ENCODE assay signal across 9 mouse cellular contexts in genomic region chr12:100936116-100936515, GRCm38 (mm10). TPM values are rescaled to one million over a fixed set of nuclear protein-coding genes. Genes with fewer than 3 reads are reported as not detected.
DNase-seq lines count a peak whose midpoint lies in the region; ATAC-seq and TF ChIP-seq lines count a peak whose summit lies in the region.
"Had no signal": no experiment of that assay in that cellular context is flagged by ENCODE, and none has a peak within 500 bp of the region (broad histone marks: within the 10 kb centered on the region; RNA-seq: fewer than 3 reads in every experiment).

No protein-coding gene starts in this region.

- H3K9me3 ChIP-seq in hindbrain, embryonic 16.5 days (ENCODE audit: control insufficient read depth, low read length) = no peaks in the 10 kb centered on the region
- H3K9me3 ChIP-seq: megakaryocyte, embryonic 14.5 days had no signal

- ATAC-seq in frontal cortex, adult (ENCODE audit: low TSS enrichment) = peak; percentile 60
- ATAC-seq in hindbrain, embryonic 16.5 days = peak; percentile 55

- peaks cover 12% of the 10 kb centered on the region; the same call in 1 of the 2 replicates for H3K36me3 ChIP-seq in hindbrain, embryonic 16.5 days (ENCODE audit: control insufficient read depth, insufficient read depth, low read length)

- no peaks in the 10 kb centered on the region for H3K4me1 ChIP-seq in cerebellum, adult 2 months (ENCODE audit: control insufficient read depth, insufficient read depth, low read length)
- H3K4me1 ChIP-seq in hindbrain, embryonic 16.5 days (ENCODE audit: control insufficient read depth, insufficient read depth, low read depth, low read length) = no peaks in the 10 kb centered on the region

- no peak for TF ChIP-seq POLR2A in cerebellum, adult 2 months (IDR thresholded peaks at IDR 0.05; ENCODE audit: borderline replicate concordance, insufficient read depth, low read length)

- 15% methylated on average over 2 of the region's 2 CpGs for WGBS in cerebellum, adult 2 months
- 33% methylated on average over 2 of the region's 2 CpGs for WGBS in hindbrain, embryonic 16.5 days

- peak; percentile 96 for TF ChIP-seq CTCF in cerebellum, adult 2 months (IDR thresholded peaks at IDR 0.05; ENCODE audit: borderline replicate concordance, insufficient read depth, low read depth, low read length)

- H3K27ac ChIP-seq in cerebellum, adult 2 months (ENCODE audit: insufficient read depth, low read length) = no peak overlapping the region
- no peak overlapping the region for H3K27ac ChIP-seq in hindbrain, embryonic 16.5 days (ENCODE audit: low read depth, low read length)

- H3K4me3 ChIP-seq in cerebellum, adult 2 months (replicated peaks; ENCODE audit: insufficient read depth, low read depth, low read length) = no peak overlapping the region
- H3K4me3 ChIP-seq in hindbrain, embryonic 16.5 days (ENCODE audit: low read length) = no peak overlapping the region
- H3K4me3 ChIP-seq: megakaryocyte, embryonic 14.5 days had no signal

- no peaks in the 10 kb centered on the region for H3K27me3 ChIP-seq in cerebellum, adult 2 months (ENCODE audit: control insufficient read depth, insufficient read depth, low read length)
- H3K27me3 ChIP-seq in hindbrain, embryonic 16.5 days (replicated peaks; ENCODE audit: control insufficient read depth, insufficient read depth, low read length) = no peaks in the 10 kb centered on the region
- H3K27me3 ChIP-seq: megakaryocyte, embryonic 14.5 days had no signal

- DNase-seq in R1 (ENCODE audit: low read depth, low spot score) = peak; percentile 84
- peak; percentile 62 to 80 for DNase-seq in cerebellum, adult 2 months
- peak; percentile 82 to 91 for DNase-seq in layer of hippocampus, postnatal 25 days (ENCODE audit: extremely low spot score in 1 of 2, low spot score in 1 of 2)
- DNase-seq in lung, postnatal 25 days (ENCODE audit: low spot score) = peak; percentile 68
- peak; percentile 86 to 88 for DNase-seq in right cerebral cortex, adult 2 months (ENCODE audit: low spot score in 2 of 2)
- peak; percentile 50 for DNase-seq in yolk sac, embryonic 10.5 days (ENCODE audit: low spot score)

- H3K4me2 ChIP-seq in hindbrain, embryonic 16.5 days (ENCODE audit: low read length) = no peak overlapping the region

- no peak overlapping the region for H3K9ac ChIP-seq in hindbrain, embryonic 16.5 days (ENCODE audit: low read depth, low read length)

RNA-seq across cellular contexts. Expression of gene Gpr68, which starts 28.1 kb away (rescaled TPM):
- polyA plus RNA-seq in cerebellum, adult 2 months (2012; rRNA removed) = 24.2 and 24.7 TPM in 2 replicates
- 6.3 and 6.8 TPM in 2 replicates for polyA plus RNA-seq in hindbrain, embryonic 16.5 days (2015; fragmentation: Nextera tagmentation; extraction: Ambion mirVana)
- total RNA-seq in layer of hippocampus, postnatal 25 days (2021) = 10 to 100 TPM; 18.1 to 20.7 TPM
